Mouse (Mus musculus) CH12.LX (cell line): ENCODE results near the gene Taf13. TPM values are rescaled to one million over a fixed set of nuclear protein-coding genes. Genes with fewer than 3 reads are reported as not detected.

Experiments used
- DNase-seq: peaks from one replicate; pipeline ENCODE4 v3.0.0-alpha.2; 2013; ENCODE audit errors: extremely low read depth
- H3K27ac ChIP-seq: 2 replicates; pipeline ENCODE4 v1.5.1; 2012; ENCODE audit warnings: low read depth, mild to moderate bottlenecking, control low read depth, moderate library complexity; ENCODE audit not compliant: insufficient read depth
- H3K27me3 ChIP-seq: replicated peaks from 2 replicates; pipeline ENCODE3; 2012; ENCODE audit warnings: inconsistent platforms
- H3K36me3 ChIP-seq, 2 experiments: replicated peaks in 1 of 2; 2 replicates each; pipeline versions ENCODE3 to v1.6.1; 2012; ENCODE audit warnings: inconsistent platforms in 1 of 2, low read length in 1 of 2, mild to moderate bottlenecking in 1 of 2, mixed read lengths in 1 of 2, moderate library complexity in 1 of 2; ENCODE audit not compliant: control insufficient read depth in 1 of 2, insufficient read depth in 1 of 2
- H3K4me1 ChIP-seq, 2 experiments: 2 replicates each; pipeline ENCODE4 v1.6.1; 2012; ENCODE audit warnings: inconsistent platforms in 1 of 2, moderate library complexity in 1 of 2; ENCODE audit not compliant: insufficient read depth in 2 of 2, control insufficient read depth in 1 of 2
- H3K4me2 ChIP-seq: 2 replicates; pipeline ENCODE4 v1.6.1; 2012; ENCODE audit warnings: low read depth, mild to moderate bottlenecking, control low read depth; ENCODE audit not compliant: poor library complexity, insufficient read depth, severe bottlenecking
- H3K4me3 ChIP-seq, 3 experiments: fragments of 150-350 bp in 1 of 3; sonication (generic) in 1 of 3; replicated peaks in 1 of 3; 2 replicates each; pipeline versions ENCODE3 to v1.5.1; 2011 to 2012; ENCODE audit warnings: low read depth in 2 of 3, low read length in 2 of 3, mild to moderate bottlenecking in 2 of 3, moderate library complexity in 2 of 3, control low read depth in 1 of 3, improper control_type of control experiment in 1 of 3, inconsistent platforms in 1 of 3, mixed read lengths in 1 of 3; ENCODE audit not compliant: poor library complexity in 1 of 3
- H3K79me2 ChIP-seq: replicated peaks from 2 replicates; pipeline ENCODE4 v1.6.1; 2012; ENCODE audit warnings: mild to moderate bottlenecking, moderate library complexity; ENCODE audit not compliant: control insufficient read depth, poor library complexity, insufficient read depth, severe bottlenecking; ENCODE audit errors: extremely low read depth
- H3K9ac ChIP-seq: 2 replicates; pipeline ENCODE4 v1.6.1; 2012; ENCODE audit warnings: low read depth, mild to moderate bottlenecking, control low read depth, moderate library complexity; ENCODE audit not compliant: insufficient read depth
- H3K9me3 ChIP-seq: replicated peaks from 2 replicates; pipeline ENCODE3; 2012; ENCODE audit warnings: low read length, inconsistent platforms, mixed read lengths
- BHLHE40 ChIP-seq: IDR thresholded peaks from 2 replicates; pipeline ENCODE4 v1.6.1; 2011; ENCODE audit warnings: mild to moderate bottlenecking, low read depth, low read length, improper control_type of control experiment
- CTCF ChIP-seq, 2 experiments: IDR thresholded peaks in 1 of 2; conservative IDR thresholded peaks in 1 of 2; 2 replicates each; pipeline ENCODE4 v1.5.1; 2011 to 2012; ENCODE audit warnings: low read depth in 2 of 2, low read length in 2 of 2, improper control_type of control experiment in 1 of 2, inconsistent platforms in 1 of 2, mild to moderate bottlenecking in 1 of 2, moderate library complexity in 1 of 2
- ELF1 ChIP-seq: IDR thresholded peaks from 2 replicates; pipeline ENCODE4 v1.6.1; 2014; ENCODE audit warnings: low read depth, mild to moderate bottlenecking, inconsistent platforms, low read length, improper control_type of control experiment
- EP300 ChIP-seq: IDR thresholded peaks from 2 replicates; pipeline ENCODE4 v1.6.1; 2011; ENCODE audit warnings: low read length, improper control_type of control experiment
- IRF4 ChIP-seq: IDR thresholded peaks from 2 replicates; pipeline ENCODE4 v1.6.1; 2014; ENCODE audit warnings: low read depth, mild to moderate bottlenecking, inconsistent platforms, low read length, improper control_type of control experiment
- KAT2A ChIP-seq: IDR thresholded peaks from 2 replicates; pipeline ENCODE4 v1.6.1; 2012; ENCODE audit warnings: low read length, improper control_type of control experiment, inconsistent platforms; ENCODE audit not compliant: insufficient replicate concordance
- MAFK ChIP-seq: IDR thresholded peaks from 2 replicates; pipeline ENCODE4 v1.6.1; 2011; ENCODE audit warnings: low read length, improper control_type of control experiment; ENCODE audit not compliant: insufficient replicate concordance
- MXI1 ChIP-seq: IDR thresholded peaks from 2 replicates; pipeline ENCODE4 v1.6.1; 2011; ENCODE audit warnings: mild to moderate bottlenecking, low read depth, low read length, improper control_type of control experiment
- MYC ChIP-seq: IDR thresholded peaks from 2 replicates; pipeline ENCODE4 v1.6.1; 2011; ENCODE audit warnings: low read depth, mild to moderate bottlenecking, improper control_type of control experiment, low read length
- POLR2A ChIP-seq: IDR thresholded peaks from 2 replicates; pipeline ENCODE4 v1.6.1; 2011; ENCODE audit warnings: low read depth, mild to moderate bottlenecking, improper control_type of control experiment, low read length
- SIN3A ChIP-seq: IDR thresholded peaks from 2 replicates; pipeline ENCODE4 v1.6.1; 2012; ENCODE audit warnings: low read length, improper control_type of control experiment, inconsistent platforms
- TBP ChIP-seq: conservative IDR thresholded peaks from 2 replicates; pipeline ENCODE4 v1.6.1; 2011; ENCODE audit warnings: low read depth, low read length, improper control_type of control experiment
- TCF12 ChIP-seq: IDR thresholded peaks from 2 replicates; pipeline ENCODE4 v1.6.1; 2014; ENCODE audit warnings: low read depth, mild to moderate bottlenecking, inconsistent platforms, low read length, improper control_type of control experiment
- UBTF ChIP-seq: IDR thresholded peaks from 2 replicates; pipeline ENCODE4 v1.6.1; 2012; ENCODE audit warnings: low read depth, mild to moderate bottlenecking, inconsistent platforms, low read length, improper control_type of control experiment, moderate library complexity
- ZMIZ1 ChIP-seq: IDR thresholded peaks from 2 replicates; pipeline ENCODE4 v1.6.1; 2012; ENCODE audit warnings: low read depth, mild to moderate bottlenecking, inconsistent platforms, low read length, improper control_type of control experiment
- ZNF384 ChIP-seq: IDR thresholded peaks from 2 replicates; pipeline ENCODE4 v1.6.1; 2012; ENCODE audit warnings: low read depth, low read length, improper control_type of control experiment, inconsistent platforms
- dilution Hi-C: fragments of 300-500 bp; cut with MboI; formaldehyde crosslinking; loops from 2 replicates; pipeline ENCODE4 v1.14.3; 2020; ENCODE audit warnings: low sequenced_read_pairs; ENCODE audit not compliant: extremely low pct_unique_long_range_greater_than_20kb, extremely low pct_ligation_motif_present
- in situ Hi-C: fragments of 300-500 bp; cut with MboI; formaldehyde crosslinking; loops from 3 replicates; pipeline ENCODE4 v1.14.3; 2019; ENCODE audit warnings: low sequenced_read_pairs, low pct_ligation_motif_present, low pct_unique_long_range_greater_than_20kb, mixed read lengths
- polyA plus RNA-seq: library from polyadenylated mRNA; unstranded; fragments of >175 nt; gene quantifications from 2 replicates; pipeline ENCODE4 v1.2.1, GENCODE M21; 2012; ENCODE audit warnings: low read depth; ENCODE audit not compliant: insufficient read length
- total RNA-seq, 2 experiments: library from RNA; depleted of rRNA; stranded (reverse); fragments of 300-350 nt in 1 of 2; fragments of >200 nt in 1 of 2; gene quantifications; 2 replicates each; pipeline ENCODE4 v1.2.3; 2012 to 2014

Gene Taf13
- total and polyA plus RNA-seq, 3 experiments = 10.0 to 20.9 (median 12.0) TPM

DNA sequence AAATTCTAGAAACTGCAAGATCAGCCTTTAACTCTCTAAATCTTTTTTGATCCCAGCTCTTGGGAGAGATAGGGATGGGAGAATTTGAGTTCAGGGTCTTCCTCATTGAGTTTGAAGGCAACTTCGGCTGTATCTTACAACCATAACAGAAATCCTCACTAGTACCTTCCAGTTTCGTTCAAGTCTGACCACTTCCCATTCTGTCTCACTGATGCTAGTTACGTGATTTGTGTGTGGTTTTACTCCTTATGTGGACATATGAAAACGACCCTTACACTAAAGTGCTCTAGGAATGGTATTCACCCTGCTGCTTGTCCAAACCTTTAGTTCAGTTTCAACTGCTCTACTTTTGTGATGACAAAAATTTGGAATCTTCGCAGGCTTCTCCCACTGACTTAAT lies 2.5 kb downstream of the Taf13 start:
- H3K9ac ChIP-seq = no peak overlapping the region
- no peak overlapping the region for H3K4me3 ChIP-seq
- in situ Hi-C loops (no loop called here), dilution Hi-C loops (no loop called here)
- no peak for DNase-seq
- peaks cover 2 to 11% of the 10 kb centered on the region in 2 experiments for H3K36me3 ChIP-seq
- H3K4me2 ChIP-seq = peak overlapping the region; percentile 98
- H3K79me2 ChIP-seq = 0 out of 2 replicates have a peak, but pooled peaks cover 2% of the 10 kb centered on the region
- TF ChIP-seq POLR2A (no peak), ZMIZ1 (no peak), MAFK (no peak)
- TF ChIP-seq, all 38 proteins: peak for 0
- no peak overlapping the region for H3K27ac ChIP-seq
- H3K27me3 ChIP-seq = no peaks in the 10 kb centered on the region
- H3K4me1 ChIP-seq = peaks cover 6 to 31% of the 10 kb centered on the region in 2 experiments
- no peaks in the 10 kb centered on the region for H3K9me3 ChIP-seq

DNA sequence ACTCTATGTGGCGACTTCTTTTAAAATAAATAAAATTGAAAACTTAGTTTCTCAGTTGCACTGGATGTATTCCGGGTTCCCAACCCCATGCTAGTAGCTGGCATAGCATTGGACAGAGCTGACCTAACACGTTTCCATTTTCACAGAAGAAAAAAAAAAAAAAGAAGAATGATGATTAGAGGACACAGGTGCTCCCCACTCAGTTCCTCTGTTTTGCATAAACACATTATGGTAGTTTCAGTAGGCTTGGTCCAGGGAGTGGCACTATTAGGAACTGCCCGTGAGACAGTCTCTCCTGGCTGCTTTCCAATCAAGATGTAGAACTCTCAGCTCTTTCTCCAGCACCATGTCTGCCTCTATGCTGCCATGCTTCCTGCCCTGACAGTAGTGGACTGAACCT lies 13.1 kb downstream of the Taf13 start:
- H3K4me3 ChIP-seq = no peak overlapping the region
- in situ Hi-C loops = no loop called here
- no peaks in the 10 kb centered on the region for H3K27me3 ChIP-seq
- peak overlapping the region; percentile 44 for H3K4me2 ChIP-seq
- H3K9ac ChIP-seq = no peak overlapping the region
- dilution Hi-C loops = no loop called here
- H3K9me3 ChIP-seq = no peaks in the 10 kb centered on the region
- no peaks in the 10 kb centered on the region for H3K79me2 ChIP-seq
- peaks cover 0 to 7% of the 10 kb centered on the region in 2 experiments for H3K36me3 ChIP-seq
- H3K27ac ChIP-seq = no peak overlapping the region
- peaks cover 7 to 27% of the 10 kb centered on the region in 2 experiments for H3K4me1 ChIP-seq
- peak; percentile 20; the same call in 1 of the 2 replicates for TF ChIP-seq ELF1
- 0 out of 2 replicates have a peak, but pooled peaks have one; percentile 18 for TF ChIP-seq TBP
- TF ChIP-seq IRF4 = peak; percentile 83
- peak; percentile 74 for TF ChIP-seq TCF12
- peak; percentile 70 for TF ChIP-seq EP300
- peak; percentile 97 for TF ChIP-seq ZNF384
- TF ChIP-seq SIN3A = 0 out of 2 replicates have a peak, but pooled peaks have one; percentile 33
- TF ChIP-seq BHLHE40 = peak; percentile 68
- TF ChIP-seq KAT2A = no peak
- peak; percentile 78 for TF ChIP-seq MYC
- no peak for TF ChIP-seq UBTF
- TF ChIP-seq CTCF (conservative IDR thresholded peaks at IDR 0.05 in 1 of 2, IDR thresholded peaks at IDR 0.05 in 1 of 2; ENCODE audit: low read depth in 2 of 2, low read length in 2 of 2) = no peak
- peak; percentile 62 for DNase-seq

DNA sequence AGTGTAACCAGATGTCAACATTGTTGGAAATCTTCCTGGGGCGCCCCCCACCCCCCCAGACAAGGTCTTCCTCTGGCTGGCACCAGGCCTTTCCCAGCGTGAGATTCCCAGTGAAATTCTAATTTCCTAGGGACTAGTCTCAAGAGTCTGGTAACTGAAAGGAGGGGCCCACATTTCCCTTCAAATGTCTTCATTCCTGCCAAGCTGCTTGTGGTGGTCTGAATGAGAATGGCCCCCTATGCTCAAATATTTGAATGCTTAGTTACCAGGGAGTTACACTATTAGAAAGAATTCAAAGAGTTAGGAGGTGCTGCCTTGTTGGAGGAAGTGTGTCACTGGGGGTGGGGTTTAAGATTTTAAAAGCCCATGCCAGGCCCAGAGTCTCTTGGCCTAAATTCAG lies 16.9 kb downstream of the Taf13 start:
- in situ Hi-C loops (no loop called here), dilution Hi-C loops (no loop called here)
- Histone ChIP-seq H3K4me1 (peaks cover 9 to 36% of the 10 kb centered on the region in 2 experiments), H3K27ac (no peak overlapping the region), H3K9me3 (no peaks in the 10 kb centered on the region), H3K79me2 (no peaks in the 10 kb centered on the region), H3K4me2 (no peak overlapping the region), H3K4me3 (no peak overlapping the region)
- TF ChIP-seq UBTF = no peak
- no peak for TF ChIP-seq ZNF384
- no peak for TF ChIP-seq POLR2A
- no peak for TF ChIP-seq BHLHE40
- TF ChIP-seq MXI1 = no peak
- TF ChIP-seq, all 38 proteins: peak for 0
- H3K9ac ChIP-seq = no peak overlapping the region
- no peak for DNase-seq
- H3K36me3 ChIP-seq = no peaks in the 10 kb centered on the region
- H3K27me3 ChIP-seq = peaks cover 3% of the 10 kb centered on the region
